Mouse (Mus musculus): ENCODE data around the gene Gm20388. TPM values are rescaled to one million over a fixed set of nuclear protein-coding genes. Genes with fewer than 3 reads are reported as not detected.

Gm20388 gene
- total and polyA plus RNA-seq, 3 experiments = 0.02 to 0.05 TPM; not detected in 1

DNA sequence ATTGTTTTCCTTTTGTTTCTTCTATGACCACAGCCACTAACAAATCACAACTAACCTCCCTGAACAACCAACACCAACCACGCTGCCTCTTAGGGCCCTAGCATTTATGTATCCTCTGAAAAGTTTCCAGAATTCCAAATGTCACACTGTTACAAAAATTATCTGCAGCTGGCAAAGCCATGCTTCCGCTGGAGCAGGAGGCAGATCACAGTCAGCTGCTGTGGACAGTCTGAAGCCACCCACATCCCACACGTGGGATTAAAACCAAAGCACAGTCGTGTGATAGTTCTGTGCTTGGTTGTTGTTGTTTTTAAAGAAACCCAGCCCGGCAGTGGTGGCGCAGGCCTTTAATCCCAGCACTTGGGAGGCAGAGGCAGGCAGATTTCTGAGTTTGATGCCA, 788.4 kb downstream of the Gm20388 start:
- peaks cover 26% of the 10 kb centered on the region for H3K9me3 ChIP-seq (replicated peaks)
- no peaks in the 10 kb centered on the region for H3K4me1 ChIP-seq (ENCODE audit: insufficient read depth, low read depth, low read length)
- TF ChIP-seq POLR2AphosphoS5 (IDR thresholded peaks at IDR 0.05; ENCODE audit: insufficient replicate concordance, low read depth, low read length) (no peak), GATA1 (IDR thresholded peaks at IDR 0.05; ENCODE audit: borderline replicate concordance, low read length) (no peak), TAL1 (conservative IDR thresholded peaks at IDR 0.05; ENCODE audit: low read depth, low read length) (no peak), GATA2 (IDR thresholded peaks at IDR 0.05; ENCODE audit: borderline replicate concordance, low read depth, low read length) (no peak), CTCF (IDR thresholded peaks at IDR 0.05; ENCODE audit: low read depth, low read length) (no peak)
- no peak for ATAC-seq (ENCODE audit: extremely low read depth, insufficient number of reproducible peaks, low FRiP score, poor library complexity, severe bottlenecking)
- no peaks in the 10 kb centered on the region for H3K36me3 ChIP-seq (replicated peaks)
- no peaks in the 10 kb centered on the region for H3K27me3 ChIP-seq (ENCODE audit: insufficient read depth, low read length)
- no peak overlapping the region for H3K4me3 ChIP-seq (ENCODE audit: low read depth, low read length)
- DNase-seq (ENCODE audit: low spot score) = no peak

DNA sequence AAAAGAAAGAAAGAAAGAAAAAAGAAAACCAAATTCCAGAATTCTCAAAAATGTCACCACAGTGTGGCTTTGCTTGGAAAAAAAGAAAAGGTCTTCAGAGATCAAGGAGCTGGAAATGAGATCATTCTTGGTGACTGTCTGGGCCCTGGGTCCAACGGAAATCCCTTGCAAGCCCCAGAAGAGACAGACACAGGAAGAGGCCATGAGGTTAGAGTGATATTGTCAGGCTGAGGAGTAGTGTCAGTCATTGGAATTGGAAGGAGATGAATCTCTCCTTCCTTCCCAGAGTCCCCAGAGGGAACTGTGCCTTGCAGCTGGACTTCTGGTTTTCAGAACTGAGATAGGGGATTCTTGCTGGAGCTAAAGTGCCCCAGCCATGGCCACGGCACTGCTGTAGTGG, 788.9 kb downstream of the Gm20388 start:
- no peaks in the 10 kb centered on the region for H3K36me3 ChIP-seq (replicated peaks)
- H3K4me1 ChIP-seq (ENCODE audit: insufficient read depth, low read depth, low read length) = no peaks in the 10 kb centered on the region
- DNase-seq (ENCODE audit: low spot score) (no peak), ATAC-seq (ENCODE audit: extremely low read depth, insufficient number of reproducible peaks, low FRiP score, poor library complexity, severe bottlenecking) (no peak)
- H3K9me3 ChIP-seq (replicated peaks) = peaks cover 24% of the 10 kb centered on the region
- H3K4me3 ChIP-seq (ENCODE audit: low read depth, low read length) = no peak overlapping the region
- TF ChIP-seq GATA1 (IDR thresholded peaks at IDR 0.05; ENCODE audit: borderline replicate concordance, low read length) (no peak), GATA2 (IDR thresholded peaks at IDR 0.05; ENCODE audit: borderline replicate concordance, low read depth, low read length) (no peak), TAL1 (conservative IDR thresholded peaks at IDR 0.05; ENCODE audit: low read depth, low read length) (no peak), POLR2AphosphoS5 (IDR thresholded peaks at IDR 0.05; ENCODE audit: insufficient replicate concordance, low read depth, low read length) (no peak), CTCF (IDR thresholded peaks at IDR 0.05; ENCODE audit: low read depth, low read length) (no peak)
- H3K27me3 ChIP-seq (ENCODE audit: insufficient read depth, low read length) = no peaks in the 10 kb centered on the region

DNA sequence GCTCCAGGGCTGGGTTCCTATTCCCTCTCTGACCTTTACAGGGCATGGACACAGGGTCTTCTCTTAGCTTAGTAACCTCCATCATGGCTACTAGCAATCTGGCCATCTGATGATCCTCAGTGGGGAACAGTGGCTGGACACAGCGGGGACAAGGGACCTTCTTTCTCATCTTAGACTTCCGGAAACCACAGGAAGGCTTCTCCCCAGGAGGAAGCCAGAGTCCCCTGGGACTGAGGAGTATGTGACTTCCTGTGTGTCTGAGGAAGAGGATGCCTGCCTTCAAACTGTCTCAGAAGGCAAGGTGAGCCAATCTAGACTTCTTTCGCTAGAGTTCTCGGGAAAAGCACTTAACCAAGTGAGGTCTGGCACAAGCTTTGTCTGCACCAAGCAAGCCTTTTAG, 789.4 kb downstream of the Gm20388 start:
- H3K36me3 ChIP-seq (replicated peaks) = no peaks in the 10 kb centered on the region
- no peak overlapping the region for H3K4me3 ChIP-seq (ENCODE audit: low read depth, low read length)
- no peak for DNase-seq (ENCODE audit: low spot score)

DNA sequence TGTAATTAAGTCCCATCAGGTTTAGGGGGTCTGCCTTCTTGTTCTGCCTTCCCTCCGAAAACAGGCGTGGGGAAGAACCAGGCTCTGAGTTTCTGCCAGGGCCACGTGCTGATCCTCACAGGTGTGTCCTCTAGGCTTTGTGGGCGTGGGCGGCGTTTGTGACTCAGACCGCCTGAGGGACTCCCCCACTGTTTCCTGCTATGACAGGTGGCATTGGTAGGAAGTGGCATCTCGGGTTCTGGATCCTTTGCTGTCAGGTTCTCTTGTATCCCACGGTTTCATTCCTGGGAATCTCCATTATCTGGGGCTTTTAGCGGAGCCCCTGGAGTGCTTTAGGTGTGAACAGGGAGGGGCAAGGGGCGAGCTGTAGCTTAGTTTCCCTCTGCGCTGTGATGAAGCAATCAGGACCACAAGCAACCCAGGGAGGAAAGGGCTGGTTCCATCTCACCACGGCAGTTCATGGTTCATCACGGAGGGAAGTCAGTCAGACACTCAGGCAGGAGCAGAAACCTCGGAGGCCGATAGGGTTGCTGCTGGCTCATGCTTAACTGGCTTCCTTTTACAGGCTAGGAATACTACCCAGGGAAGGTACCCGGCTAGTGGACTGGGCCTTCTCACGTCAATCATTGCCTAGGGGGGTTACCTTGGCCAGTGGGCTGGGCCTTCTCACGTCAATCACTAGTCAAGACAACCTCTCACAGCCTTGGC, 791.3 kb downstream of the Gm20388 start:
- H3K27me3 ChIP-seq (ENCODE audit: insufficient read depth, low read length) = no peaks in the 10 kb centered on the region
- no peaks in the 10 kb centered on the region for H3K36me3 ChIP-seq (replicated peaks)
- DNase-seq (ENCODE audit: low spot score) (no peak), ATAC-seq (ENCODE audit: extremely low read depth, insufficient number of reproducible peaks, low FRiP score, poor library complexity, severe bottlenecking) (no peak)
- no peak overlapping the region for H3K4me3 ChIP-seq (ENCODE audit: low read depth, low read length)
- peaks cover 17% of the 10 kb centered on the region for H3K9me3 ChIP-seq (replicated peaks)
- no peak for TF ChIP-seq CTCF (IDR thresholded peaks at IDR 0.05; ENCODE audit: low read depth, low read length)
- H3K4me1 ChIP-seq (ENCODE audit: insufficient read depth, low read depth, low read length) = no peaks in the 10 kb centered on the region

More for the DNA sequence above, 789.4 kb downstream of the Gm20388 start:
- no peak for ATAC-seq (ENCODE audit: extremely low read depth, insufficient number of reproducible peaks, low FRiP score, poor library complexity, severe bottlenecking)
- Histone ChIP-seq H3K27me3 (ENCODE audit: insufficient read depth, low read length) (no peaks in the 10 kb centered on the region), H3K4me1 (ENCODE audit: insufficient read depth, low read depth, low read length) (no peaks in the 10 kb centered on the region), H3K9me3 (replicated peaks) (peaks cover 24% of the 10 kb centered on the region)
- TF ChIP-seq CTCF (IDR thresholded peaks at IDR 0.05; ENCODE audit: low read depth, low read length) (no peak), POLR2AphosphoS5 (IDR thresholded peaks at IDR 0.05; ENCODE audit: insufficient replicate concordance, low read depth, low read length) (no peak), GATA1 (IDR thresholded peaks at IDR 0.05; ENCODE audit: borderline replicate concordance, low read length) (no peak), GATA2 (IDR thresholded peaks at IDR 0.05; ENCODE audit: borderline replicate concordance, low read depth, low read length) (no peak), TAL1 (conservative IDR thresholded peaks at IDR 0.05; ENCODE audit: low read depth, low read length) (no peak)

DNA sequence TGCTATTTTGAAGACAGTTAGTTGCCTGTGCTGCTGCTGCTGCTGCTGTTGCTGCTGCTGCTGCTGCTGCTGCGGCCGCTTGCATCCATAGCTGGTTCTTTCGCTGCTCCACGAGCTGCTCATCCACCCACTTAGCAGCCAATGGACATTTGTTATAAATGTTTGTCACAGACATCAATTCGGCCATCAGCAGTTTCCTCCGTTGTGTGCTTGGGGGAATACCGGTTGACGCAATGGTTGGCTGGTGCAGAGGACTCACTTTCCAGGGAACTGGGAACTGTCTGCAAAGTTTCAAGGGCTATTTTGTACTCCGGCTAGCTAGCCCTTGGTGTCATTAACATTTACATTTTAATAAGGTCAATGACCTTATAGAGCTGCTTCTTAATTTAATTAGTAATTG, 793.6 kb downstream of the Gm20388 start:
- Histone ChIP-seq H3K36me3 (replicated peaks) (no peaks in the 10 kb centered on the region), H3K27me3 (ENCODE audit: insufficient read depth, low read length) (no peaks in the 10 kb centered on the region), H3K9me3 (replicated peaks) (peaks cover 13% of the 10 kb centered on the region), H3K4me3 (ENCODE audit: low read depth, low read length) (no peak overlapping the region), H3K4me1 (ENCODE audit: insufficient read depth, low read depth, low read length) (no peaks in the 10 kb centered on the region)
- DNase-seq (ENCODE audit: low spot score) (no peak), ATAC-seq (ENCODE audit: extremely low read depth, insufficient number of reproducible peaks, low FRiP score, poor library complexity, severe bottlenecking) (no peak)
- TF ChIP-seq GATA1 (IDR thresholded peaks at IDR 0.05; ENCODE audit: borderline replicate concordance, low read length) (no peak), CTCF (IDR thresholded peaks at IDR 0.05; ENCODE audit: low read depth, low read length) (no peak), POLR2AphosphoS5 (IDR thresholded peaks at IDR 0.05; ENCODE audit: insufficient replicate concordance, low read depth, low read length) (no peak), GATA2 (IDR thresholded peaks at IDR 0.05; ENCODE audit: borderline replicate concordance, low read depth, low read length) (no peak), TAL1 (conservative IDR thresholded peaks at IDR 0.05; ENCODE audit: low read depth, low read length) (no peak)

DNA sequence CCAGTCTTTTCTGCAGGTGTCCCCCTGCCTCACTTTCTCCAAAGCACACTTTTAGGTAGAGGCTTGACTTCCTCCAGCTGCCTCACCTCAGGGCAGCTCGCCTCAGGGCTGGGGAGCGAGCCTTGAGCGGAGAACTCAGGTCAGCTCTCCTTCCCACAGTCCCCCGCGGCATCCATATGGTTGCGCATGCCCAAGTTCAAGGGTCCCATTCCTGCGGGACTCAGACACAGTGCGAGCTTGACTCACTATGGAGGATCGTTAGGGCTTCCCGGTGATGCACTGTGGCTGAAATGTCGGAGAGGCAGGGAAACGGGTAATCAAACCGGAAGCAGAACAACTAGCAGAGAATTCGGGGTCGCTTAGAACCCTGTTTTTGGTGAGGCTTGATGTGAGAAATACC, 794.5 kb downstream of the Gm20388 start:
- Histone ChIP-seq H3K9me3 (replicated peaks) (peaks cover 11% of the 10 kb centered on the region), H3K4me1 (ENCODE audit: insufficient read depth, low read depth, low read length) (no peaks in the 10 kb centered on the region), H3K36me3 (replicated peaks) (no peaks in the 10 kb centered on the region), H3K27me3 (ENCODE audit: insufficient read depth, low read length) (no peaks in the 10 kb centered on the region), H3K4me3 (ENCODE audit: low read depth, low read length) (no peak overlapping the region)
- no peak for TF ChIP-seq TAL1 (conservative IDR thresholded peaks at IDR 0.05; ENCODE audit: low read depth, low read length)
- no peak for DNase-seq (ENCODE audit: low spot score)
- no peak for ATAC-seq (ENCODE audit: extremely low read depth, insufficient number of reproducible peaks, low FRiP score, poor library complexity, severe bottlenecking)

DNA sequence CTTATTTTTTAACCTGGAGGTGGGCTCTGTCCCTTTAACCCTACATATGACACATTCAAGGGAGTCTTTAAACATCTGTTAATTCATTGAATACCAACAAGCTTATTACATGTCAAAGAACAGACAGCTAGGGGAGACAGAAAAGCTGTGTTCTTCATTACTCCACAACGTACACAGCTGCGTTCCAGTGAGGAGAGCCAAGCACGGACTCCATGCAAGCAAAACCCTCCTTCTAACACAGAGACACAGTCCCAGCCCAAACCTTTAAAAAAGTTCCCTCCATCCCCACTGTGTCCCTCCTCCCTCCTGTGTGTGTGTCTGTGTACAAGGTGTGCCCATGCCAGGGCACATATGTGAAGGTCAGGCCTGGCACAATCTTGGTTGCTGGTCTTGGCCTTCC, 795.6 kb downstream of the Gm20388 start:
- TF ChIP-seq CTCF (IDR thresholded peaks at IDR 0.05; ENCODE audit: low read depth, low read length) = no peak
- TF ChIP-seq GATA1 (IDR thresholded peaks at IDR 0.05; ENCODE audit: borderline replicate concordance, low read length) = no peak
- TF ChIP-seq GATA2 (IDR thresholded peaks at IDR 0.05; ENCODE audit: borderline replicate concordance, low read depth, low read length) = no peak
- no peak for TF ChIP-seq TAL1 (conservative IDR thresholded peaks at IDR 0.05; ENCODE audit: low read depth, low read length)
- no peak for TF ChIP-seq POLR2AphosphoS5 (IDR thresholded peaks at IDR 0.05; ENCODE audit: insufficient replicate concordance, low read depth, low read length)
- Histone ChIP-seq H3K27me3 (ENCODE audit: insufficient read depth, low read length) (no peaks in the 10 kb centered on the region), H3K4me1 (ENCODE audit: insufficient read depth, low read depth, low read length) (no peaks in the 10 kb centered on the region), H3K36me3 (replicated peaks) (no peaks in the 10 kb centered on the region), H3K9me3 (replicated peaks) (peaks cover 14% of the 10 kb centered on the region), H3K4me3 (ENCODE audit: low read depth, low read length) (no peak overlapping the region)
- ATAC-seq (ENCODE audit: extremely low read depth, insufficient number of reproducible peaks, low FRiP score, poor library complexity, severe bottlenecking) (no peak), DNase-seq (ENCODE audit: low spot score) (no peak)

All from G1E (cell line).